Mouse (Mus musculus) right cerebral cortex, adult 2 months (tissue): ENCODE measurements around the gene Dirc2.

Experiments
- DNase-seq, 2 experiments: peaks; one replicate each; pipeline ENCODE4 v3.0.0; 2021 to 2022; ENCODE audit warnings: low spot score in 2 of 2

Gene Dirc2

DNA sequence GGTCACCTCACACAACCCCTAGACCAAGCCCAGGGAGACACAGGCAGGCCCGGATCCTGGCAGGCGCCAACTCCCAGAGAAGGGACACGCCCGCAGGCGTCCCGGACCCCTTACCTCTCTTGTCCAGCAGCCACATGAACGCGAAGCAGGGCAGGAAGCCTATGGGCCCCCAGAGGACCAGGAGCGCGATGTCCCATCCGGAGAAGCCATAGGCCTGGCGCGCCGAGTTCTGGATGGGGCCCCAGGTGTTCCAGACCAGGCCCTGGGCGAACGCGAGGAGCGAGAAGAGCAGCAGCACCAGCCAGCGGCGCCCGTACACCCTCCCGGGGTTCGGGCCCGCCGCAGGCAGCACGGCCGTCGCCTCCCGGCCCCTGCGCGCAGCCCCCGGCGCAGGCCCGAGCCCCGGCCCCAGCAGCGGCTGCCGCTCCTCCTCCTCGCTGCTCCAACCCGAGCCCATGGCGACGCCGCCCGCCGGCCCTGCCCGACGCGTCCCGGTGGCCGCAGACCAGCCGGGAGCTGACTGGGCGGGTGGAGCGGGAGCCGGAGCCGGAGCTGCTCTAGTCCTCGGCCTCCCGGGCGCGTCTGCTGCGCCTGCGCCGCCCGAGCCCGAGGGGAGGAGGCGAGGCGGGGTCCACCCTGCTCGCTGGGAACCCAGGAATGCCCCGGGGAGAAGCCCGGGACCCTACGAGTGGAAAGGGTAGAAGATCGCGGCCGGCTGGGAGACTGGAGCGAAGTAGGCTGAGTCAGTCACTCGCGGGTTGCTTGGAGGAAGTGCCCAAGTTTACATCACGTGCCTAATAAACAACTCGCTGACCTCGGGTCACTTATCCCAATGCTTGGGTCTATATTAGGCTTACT, at the start of gene Dirc2:
TSS of gene Dirc2 (minus strand) at position 572 of the 858 bp plus-strand sequence.
- DNase-seq, result peak; percentile 71 to 73

DNA sequence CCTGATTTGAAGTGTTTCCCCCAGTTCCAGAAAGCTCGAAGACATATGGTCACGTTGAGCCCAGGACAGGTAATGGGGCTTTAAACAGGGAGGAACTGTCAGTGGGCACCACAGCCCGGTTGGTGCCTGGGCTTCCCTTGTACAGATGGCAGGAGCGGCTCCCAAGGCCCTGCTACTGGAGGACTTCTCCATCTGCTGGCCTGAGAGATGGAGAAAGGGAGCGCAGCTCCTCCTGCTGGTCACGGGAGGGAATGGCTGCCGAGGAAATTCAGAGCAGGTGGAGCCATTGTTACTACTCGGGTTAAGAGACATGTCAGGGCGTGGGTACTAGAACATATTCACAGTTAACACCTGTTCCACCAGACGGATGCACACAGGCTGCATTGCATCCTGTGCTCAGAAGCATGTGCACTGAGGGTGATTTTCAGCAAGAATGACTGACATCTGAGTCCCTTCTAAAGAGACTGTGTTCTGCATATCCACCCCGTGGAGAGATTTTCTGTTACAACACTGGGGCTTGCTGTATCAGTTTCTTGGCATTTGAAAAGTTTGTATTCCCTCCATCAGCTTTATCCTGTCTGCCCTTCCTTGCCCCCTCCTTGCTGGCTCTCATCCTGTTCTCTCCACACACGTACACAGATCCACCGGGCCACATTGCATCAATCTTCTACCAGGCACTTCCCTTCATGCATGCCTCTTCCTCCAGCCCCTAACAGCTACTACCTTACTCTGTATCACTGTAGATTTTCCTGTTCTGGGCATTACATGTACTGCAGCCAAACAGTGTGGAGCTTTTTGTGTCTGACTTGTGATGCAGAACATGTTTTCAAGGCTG, 48.3 kb upstream of the Dirc2 start:
- peak; percentile 87 to 91 for DNase-seq

DNA sequence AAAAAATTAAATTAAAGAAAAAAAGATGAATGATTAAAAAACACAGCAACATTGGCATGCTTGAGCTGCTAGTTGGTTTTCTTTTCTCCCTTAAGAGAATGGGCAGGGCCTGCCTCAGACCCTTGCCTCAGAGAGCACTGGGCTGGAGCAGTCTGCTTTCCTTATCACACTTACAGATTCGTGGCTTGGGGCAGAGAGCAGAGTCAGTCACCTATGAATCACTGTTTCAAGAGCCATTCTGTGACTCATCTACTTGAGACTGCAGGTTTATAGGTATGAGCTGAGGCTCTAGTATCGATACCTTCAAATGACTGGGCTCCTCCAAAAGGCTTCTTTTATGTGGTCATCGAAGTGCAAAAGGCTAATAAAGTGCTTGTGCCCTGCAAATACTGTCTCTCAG, 44.0 kb upstream of the Dirc2 start:
- DNase-seq, result no peak

DNA sequence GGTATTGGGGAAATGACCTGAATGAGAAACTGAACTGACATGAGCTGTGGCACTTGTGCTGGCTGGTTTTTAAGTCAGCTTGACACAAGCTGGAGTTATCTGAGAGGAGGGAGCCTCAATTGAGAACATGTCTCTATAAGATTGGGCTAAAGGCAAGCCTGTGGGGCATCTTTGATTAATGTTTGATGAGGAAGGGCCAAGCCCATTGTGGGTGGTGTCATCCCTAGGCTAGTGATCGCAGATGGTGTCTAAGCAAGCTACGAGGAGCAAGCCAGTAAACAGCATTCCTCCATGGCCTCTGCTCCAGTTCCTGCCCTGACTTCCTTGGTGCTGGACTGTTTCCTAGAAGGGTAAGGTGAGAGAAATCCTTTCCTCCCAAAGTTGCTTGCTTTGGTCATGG, 39.7 kb upstream of the Dirc2 start:
- no peak for DNase-seq

DNA sequence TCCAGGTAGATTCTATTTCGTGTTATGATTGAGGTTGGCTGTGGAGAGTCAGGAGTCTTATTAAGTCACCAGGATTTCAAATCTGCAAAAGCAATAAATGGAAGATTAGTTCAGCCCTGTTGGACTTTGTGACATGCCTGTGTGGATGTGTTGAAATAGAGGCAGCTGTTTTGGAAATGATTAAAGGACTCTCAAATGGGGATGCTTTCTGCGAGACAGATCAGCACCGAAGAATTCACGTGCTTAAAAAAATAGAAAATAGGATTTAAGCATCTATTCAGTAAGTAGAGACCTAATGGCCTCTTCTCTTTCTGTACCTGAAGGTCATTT, 38.5 kb upstream of the Dirc2 start:
- no peak for DNase-seq

DNA sequence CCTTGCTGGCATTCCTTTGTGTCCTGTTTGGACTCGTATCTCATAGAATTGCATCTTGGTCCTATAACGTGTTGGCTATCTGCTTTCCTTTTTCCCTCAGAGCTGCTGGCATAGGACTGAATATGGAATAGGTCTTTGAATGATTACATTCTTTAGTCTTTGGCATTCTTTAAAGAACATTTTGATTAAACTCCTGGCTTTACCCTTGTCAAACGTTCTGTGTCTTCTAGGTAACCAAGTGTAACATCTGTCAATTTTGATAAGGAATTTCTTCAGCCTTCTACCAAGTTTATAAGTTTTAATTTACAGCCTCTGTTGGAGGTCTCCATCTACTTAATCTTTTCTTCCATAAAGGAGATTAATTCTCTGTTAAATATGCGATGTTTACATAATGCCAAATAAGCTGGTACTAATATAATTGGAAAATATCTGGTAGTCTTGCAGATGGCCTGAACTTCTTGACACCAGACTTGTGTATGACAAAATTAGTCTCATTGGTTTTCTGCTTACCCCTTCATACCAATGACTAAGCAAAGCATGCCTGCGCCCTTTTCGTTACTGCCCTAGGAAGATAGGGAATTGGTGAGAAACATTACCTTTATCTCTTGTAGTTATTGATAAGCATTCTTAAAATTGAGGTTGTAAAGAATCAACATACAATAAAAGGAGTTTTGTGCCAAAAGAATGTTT, 38.0 kb upstream of the Dirc2 start:
- DNase-seq, result no peak

DNA sequence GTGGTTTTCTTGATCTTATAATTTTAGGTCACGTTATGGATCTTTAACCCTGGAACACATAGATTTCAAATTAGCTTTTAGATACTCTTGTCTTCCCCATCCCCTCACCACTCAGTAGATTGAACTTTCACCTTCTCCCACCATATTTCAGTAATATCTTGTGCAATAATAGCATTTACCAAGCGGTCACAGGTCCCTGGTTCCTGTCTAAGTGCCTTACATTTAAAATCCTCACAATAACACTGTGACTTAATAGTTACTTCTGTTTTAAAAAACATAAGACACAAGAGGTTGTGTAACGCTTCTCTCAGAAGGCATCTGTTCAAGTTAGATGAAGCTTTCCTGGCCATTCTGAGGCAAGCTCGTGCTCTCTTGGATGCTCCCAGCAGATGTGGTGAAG, 34.6 kb upstream of the Dirc2 start:
- DNase-seq, result no peak

DNA sequence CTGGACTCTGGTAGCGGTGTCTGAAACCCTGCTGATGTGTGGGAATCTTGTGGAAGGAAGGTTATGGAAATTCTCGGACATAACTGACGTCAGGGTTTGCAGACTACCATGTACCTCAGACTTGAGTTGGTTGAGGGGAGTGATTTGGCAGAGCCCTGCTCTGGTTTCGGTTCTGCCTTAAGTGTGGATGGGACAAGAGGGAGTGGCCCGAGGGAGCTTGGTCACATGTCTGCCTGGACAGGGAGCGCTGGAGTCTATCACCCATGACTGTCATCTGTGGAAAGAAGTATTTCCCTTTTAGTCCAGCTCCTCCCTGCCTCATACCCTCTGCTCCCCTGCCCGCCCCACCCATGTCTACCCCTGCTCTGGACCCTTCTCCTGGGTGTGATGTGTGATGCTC, 33.0 kb upstream of the Dirc2 start:
- DNase-seq, result no peak

DNA sequence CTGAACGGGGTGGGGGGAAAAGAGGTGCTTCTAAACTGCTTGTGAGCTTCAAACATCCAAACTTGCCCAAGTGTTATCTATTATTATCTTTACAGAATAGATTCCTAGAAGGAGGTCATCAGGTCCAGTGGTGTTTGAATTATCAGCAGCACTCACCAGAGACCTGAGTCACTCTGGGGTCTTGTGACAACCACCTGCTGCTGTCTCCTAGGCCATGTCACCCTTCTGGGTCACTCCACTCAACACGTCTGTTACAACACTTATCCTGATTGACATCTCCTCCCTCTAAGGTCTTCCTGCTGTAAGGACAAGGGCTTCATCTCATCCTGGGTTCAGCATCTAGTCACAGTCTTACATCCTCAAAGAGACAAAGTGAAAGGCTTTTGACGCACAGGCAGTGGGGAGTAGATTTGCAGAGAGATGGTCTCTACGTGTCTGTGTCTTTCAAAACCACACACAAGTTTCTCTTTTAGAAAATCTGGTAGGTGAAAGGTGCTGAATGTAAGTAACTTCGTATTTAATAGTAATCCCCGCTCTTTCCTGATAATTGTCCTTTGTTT, 22.9 kb upstream of the Dirc2 start:
- DNase-seq, result no peak

DNA sequence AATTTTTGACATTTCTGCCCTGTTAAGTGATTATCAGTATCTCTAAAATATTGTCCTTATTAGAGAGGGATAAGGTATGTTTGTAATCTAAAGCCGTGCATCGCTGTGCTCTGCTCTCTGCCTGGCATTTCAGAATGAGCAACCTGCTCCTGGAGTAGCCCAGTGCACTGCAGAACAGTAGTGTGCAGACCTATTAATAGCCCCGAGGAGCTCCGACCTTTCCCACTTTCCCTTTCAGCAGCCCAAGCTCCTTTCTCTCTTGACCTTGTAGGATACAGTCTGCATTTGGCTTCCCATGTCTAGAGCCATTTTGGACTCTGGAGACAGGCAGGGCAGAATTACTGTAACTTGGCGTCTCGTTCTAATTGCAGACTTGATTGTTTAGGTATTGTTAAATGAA, 19.2 kb upstream of the Dirc2 start:
- DNase-seq, result no peak

DNA sequence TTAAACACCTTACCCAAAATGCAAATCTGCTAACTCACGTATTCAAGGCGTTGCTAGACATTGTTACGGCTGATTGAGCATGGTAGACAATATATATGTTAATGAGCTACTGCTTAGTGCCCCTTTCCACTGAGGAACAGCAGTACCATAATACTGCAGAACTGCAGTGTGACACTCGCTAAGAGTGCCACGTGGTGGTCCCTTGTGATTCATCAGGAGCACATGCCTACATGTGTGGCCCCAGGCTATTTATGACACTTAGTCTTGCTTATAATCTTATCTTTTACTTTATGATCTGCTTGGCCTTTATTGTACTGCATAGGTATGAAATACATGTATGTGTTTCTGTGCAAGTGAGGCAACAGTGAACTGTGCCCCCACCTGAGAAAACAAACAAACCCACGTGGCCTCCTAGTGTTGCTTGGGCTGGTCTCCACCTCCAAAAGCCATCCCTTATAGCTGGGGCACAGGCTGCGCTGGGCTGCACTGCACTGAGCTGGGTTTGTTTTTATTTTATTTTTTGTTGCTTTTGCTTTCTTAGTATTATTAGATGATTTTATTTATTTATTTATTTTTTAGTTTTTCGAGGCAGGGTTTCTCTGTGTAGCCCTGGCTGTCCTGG, 18.5 kb upstream of the Dirc2 start:
- no peak for DNase-seq

DNA sequence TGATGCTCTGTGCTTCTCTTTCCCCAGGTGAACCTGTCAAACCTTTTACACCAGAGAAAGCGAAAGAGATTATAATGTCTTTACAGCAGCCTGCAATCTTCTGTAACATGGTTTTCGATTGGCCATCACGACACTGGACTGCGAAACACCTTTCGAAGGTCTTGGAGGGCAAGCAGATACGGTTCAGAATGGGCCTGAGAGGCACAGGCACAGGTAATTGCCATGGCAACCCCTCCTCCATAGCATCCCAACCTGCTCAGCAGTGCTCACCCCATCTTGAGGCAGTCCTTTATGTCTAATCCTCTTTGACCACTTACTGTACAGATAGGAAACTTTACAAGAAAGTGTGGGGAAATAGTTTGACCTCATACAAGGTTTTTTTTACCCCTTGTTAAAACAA, 18.0 kb upstream of the Dirc2 start:
- no peak for DNase-seq

DNA sequence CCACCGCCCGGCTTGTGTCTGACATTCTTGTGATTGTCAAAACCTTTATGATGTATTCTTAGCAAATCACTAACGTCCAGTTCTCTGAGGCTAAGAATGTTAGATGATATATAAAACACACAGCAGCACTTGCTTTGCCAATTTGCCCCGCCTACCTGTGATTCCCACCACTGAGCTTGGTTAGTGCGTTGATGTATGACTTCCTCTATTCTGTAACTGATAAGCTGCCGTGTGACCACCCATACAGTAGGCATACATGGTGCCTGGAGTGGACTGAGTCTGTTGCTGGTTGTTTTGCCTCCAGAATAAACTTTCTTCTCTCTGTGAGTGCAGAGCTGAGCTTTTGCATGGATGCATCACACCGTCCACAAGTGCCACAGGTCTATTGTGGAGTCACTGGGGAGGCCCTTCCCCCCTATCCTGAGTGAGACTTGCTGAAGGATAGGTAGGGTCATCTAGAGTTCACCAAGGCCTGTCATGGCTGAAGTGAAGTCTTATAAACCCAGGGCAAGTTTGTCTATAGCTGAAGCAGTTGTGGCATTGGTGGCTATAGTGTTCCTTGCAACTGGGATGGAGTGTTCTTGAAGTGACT, 15.1 kb upstream of the Dirc2 start:
- no peak for DNase-seq

DNA sequence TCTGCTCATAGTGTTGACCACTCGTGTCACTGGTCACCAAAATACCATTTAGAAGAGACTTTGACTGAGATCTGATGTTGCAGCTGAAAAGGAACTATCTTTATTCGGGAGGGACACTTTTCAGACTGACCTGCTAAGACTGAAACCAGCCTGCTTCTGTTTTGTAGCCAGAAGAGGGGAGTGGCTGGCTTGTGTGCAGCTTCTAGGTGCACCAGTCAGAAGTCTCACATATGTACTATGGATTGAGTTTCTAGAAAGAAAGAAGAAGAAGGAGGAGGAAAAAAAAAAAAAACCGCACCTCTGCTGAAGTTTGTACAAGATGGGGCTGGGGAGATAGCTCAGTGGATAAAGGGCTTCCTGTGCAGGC, 14.0 kb upstream of the Dirc2 start:
- DNase-seq, result no peak

DNA sequence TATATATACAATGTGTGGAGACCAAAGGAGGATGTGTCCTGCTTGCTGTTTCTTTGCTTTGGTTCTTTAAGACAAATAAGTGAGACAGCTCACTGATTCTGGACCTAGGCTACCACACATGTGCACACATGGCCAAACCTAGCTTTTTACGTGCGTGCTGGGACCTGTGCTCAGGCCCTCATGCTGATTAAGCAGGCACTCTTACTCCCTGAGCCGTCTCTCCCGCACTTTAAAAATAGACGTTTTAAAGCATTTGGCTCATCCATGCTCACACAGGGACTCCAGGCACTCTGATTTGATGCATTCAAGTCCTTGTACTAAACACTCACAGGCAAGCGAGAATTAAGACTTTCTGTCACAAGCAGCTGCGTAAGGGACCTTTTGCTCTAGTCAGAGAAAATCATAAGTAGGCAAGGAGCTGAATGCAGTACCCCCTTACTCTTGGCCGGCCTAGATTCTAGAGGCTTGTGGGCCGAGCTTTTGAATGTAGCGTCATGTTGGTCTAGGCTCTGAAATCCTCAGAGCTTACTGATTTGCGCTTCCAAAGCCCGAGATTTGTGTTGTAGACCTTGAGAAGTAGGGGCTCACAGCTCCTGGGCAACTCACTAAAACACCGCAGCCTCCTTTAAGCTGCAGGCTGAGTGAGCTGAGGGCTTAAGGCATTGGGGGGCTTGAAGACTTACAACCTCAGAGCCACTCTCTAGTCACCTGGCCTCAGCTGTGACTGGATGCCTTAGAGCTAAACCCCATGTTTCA, 13.5 kb upstream of the Dirc2 start:
- no peak for DNase-seq

DNA sequence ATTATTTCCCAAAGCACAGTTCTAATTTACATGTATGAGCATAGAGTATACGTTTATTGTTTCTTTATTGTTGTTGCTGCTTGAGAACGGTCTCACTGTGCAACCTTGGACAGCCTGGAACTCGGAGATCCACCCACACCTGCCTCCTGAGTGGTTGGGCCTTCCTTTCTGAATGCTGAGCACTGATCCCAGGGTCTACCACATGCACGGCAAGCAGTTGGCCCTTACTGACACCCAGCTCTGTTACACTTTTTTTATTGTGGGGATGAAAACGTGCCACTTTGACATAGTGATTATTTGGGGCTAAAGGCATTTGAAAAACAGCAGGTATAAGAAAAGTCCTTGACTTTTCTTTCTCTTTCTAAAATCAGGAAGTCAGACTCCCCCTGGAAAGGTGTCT, 12.5 kb upstream of the Dirc2 start:
- DNase-seq, result no peak

DNA sequence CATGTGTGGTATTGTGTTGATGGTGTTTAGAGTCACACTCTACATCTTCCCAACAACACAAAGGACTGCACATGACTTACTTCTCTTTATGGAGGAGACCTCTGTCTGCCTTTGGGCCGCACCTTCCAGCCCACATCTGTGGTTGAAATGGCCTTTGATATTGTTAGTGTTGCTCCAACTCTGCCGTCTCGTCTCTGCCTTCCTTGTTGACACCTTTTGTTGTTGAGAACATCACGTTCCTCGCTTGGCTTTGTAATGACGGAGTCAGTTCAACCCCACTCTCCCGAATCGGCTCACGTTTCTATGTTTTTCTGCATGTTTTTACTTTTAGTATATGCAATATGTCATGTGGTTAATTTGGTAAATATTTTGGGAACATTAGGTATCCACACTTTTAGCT, 11.9 kb upstream of the Dirc2 start:
- DNase-seq, result no peak

DNA sequence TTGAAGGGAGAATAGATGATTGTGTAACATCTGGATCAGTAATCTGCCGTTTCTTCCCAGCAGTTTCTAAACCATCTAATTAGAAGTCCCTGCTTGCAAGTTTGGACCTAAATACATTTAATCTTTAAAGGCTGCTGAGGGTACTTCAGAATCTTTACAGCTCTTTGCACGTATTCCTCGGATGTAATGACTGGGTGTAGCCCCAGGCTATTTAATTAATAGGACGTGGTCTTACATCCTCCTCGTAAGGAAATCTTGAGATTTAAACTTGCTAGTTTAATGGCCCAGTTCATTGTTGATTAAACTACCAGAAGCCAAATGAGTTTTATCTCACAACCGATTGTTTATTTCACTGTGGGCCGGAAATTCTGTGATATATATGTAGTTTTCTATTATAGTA, 10.5 kb upstream of the Dirc2 start:
- no peak for DNase-seq

DNA sequence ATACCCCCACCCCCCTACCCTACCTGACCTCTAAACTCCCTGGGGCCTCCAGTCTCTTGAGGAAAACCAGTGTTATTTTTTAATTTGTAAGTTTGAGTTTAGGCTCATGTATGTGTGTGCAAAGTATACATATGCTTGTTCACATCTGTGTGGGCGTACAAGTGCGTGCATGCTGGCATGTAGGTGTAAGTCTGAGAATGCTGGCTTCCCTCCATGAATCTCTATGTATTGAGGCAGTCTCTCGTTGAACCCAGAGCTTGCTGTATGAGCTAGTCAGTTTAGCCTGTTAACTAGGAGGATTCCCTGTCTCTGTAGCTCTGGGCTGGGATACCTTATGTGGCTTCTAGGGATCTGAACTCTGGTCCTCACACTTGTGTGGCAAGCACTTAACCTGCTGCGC, 8.6 kb upstream of the Dirc2 start:
- DNase-seq, result peak in 1 of 2 experiments; percentile 17

DNA sequence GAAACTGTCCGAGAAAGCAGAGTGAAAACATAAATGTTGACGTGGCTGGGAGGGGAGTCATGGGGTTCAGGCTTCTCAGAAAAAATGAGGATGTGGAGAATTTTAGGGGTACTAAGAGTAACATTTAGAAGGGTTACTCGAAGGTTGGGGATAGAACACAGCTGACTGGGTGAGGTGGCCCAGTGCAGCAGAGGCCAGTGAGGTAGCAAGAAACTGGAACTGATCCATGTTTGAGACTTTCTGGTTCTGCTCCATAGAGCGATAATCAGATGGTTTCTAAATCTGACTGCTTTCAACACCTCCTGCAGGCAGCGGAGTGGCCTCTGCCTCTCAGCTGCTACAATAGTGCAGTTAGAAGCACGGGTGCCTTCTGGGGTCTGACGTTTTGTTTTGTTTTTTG, 7.6 kb upstream of the Dirc2 start:
- no peak for DNase-seq

DNA sequence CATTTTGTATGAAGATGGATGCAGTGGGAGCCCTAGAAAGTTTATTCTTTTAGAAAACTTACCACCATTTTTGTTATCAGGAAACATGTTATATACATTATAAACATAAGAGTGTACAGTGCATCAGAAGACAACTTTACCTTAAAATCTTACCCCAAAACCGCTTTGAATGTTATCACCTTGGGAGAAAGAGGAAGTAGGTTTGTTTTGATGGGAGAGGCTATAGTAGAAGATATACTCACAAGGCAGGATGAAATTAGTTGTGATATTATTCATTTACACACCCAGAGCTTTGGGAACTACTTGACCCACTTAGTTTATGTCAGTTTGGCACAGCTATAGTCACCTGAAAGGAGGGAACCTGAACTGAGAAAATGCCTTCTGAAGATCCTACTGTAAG, 6.7 kb upstream of the Dirc2 start:
- DNase-seq, result no peak
